Mouse (Mus musculus) lung, embryonic 14.5 days (tissue): ENCODE data around the gene Serpinf1. TPM values are rescaled to one million over a fixed set of nuclear protein-coding genes. Genes with fewer than 3 reads are reported as not detected.

Source experiments
- ATAC-seq: fragments of 200-750 bp; cut with Nextera tagmentation; 2 replicates; pipeline ENCODE4 v1.8.0; 2017; ENCODE audit warnings: mild to moderate bottlenecking, moderate TSS enrichment, moderate library complexity; ENCODE audit not compliant: insufficient read depth
- DNase-seq: peaks from one replicate; pipeline ENCODE4 v3.0.0-alpha.2; 2015
- H3K27ac ChIP-seq: fragments of 300-500 bp; sonication (generic); 2 replicates; pipeline ENCODE4 v1.5.1; 2014; ENCODE audit warnings: low read depth, mild to moderate bottlenecking, moderate library complexity
- H3K27me3 ChIP-seq: fragments of 300-500 bp; sonication (generic); 2 replicates; pipeline ENCODE4 v1.6.1; 2014; ENCODE audit warnings: low read length, control low read depth; ENCODE audit not compliant: insufficient read depth
- H3K36me3 ChIP-seq: fragments of 300-500 bp; sonication (generic); 2 replicates; pipeline ENCODE4 v1.6.1; 2014; ENCODE audit warnings: control low read depth; ENCODE audit not compliant: insufficient read depth
- H3K4me1 ChIP-seq: fragments of 300-500 bp; sonication (generic); 2 replicates; pipeline ENCODE4 v1.6.1; 2014; ENCODE audit warnings: antibody characterized with exemption, control low read depth; ENCODE audit not compliant: insufficient read depth
- H3K4me2 ChIP-seq: fragments of 300-500 bp; sonication (generic); 2 replicates; pipeline ENCODE4 v1.6.1; 2014; ENCODE audit warnings: mild to moderate bottlenecking
- H3K4me3 ChIP-seq: fragments of 300-500 bp; sonication (generic); 2 replicates; pipeline ENCODE4 v1.5.1; 2014; ENCODE audit warnings: low read depth, low read length
- H3K9ac ChIP-seq: fragments of 300-500 bp; sonication (generic); 2 replicates; pipeline ENCODE4 v1.6.1; 2014
- H3K9me3 ChIP-seq: fragments of 300-500 bp; sonication (generic); 2 replicates; pipeline ENCODE4 v1.6.1; 2016; ENCODE audit warnings: low read depth, low read length, control low read depth
- CTCF ChIP-seq: IDR thresholded peaks from 2 replicates; pipeline ENCODE4 v1.5.1; 2016; ENCODE audit warnings: antibody characterized with exemption, low read depth
- WGBS: fragments of 180-500 bp; shearing (Covaris S2); extraction: QIAGEN DNeasy Blood & Tissue Kit; methylation state at CpG from one replicate; pipeline ENCODE4 v1.1.7; 2014; 5-methylcytosine and 5-hydroxymethylcytosine counted together
- polyA plus RNA-seq: library from polyadenylated mRNA; unstranded; fragments of >200 nt; fragmentation: Nextera tagmentation; extraction: Ambion mirVana; gene quantifications from 2 replicates; pipeline ENCODE4 v1.2.1, GENCODE M21; 2014

Gene Serpinf1
- polyA plus RNA-seq, 1 experiment from 2014 or later, result 41.7 TPM

GRCm38 (mm10) chr11:75421375-75422012 is 1.0 kb downstream of the Serpinf1 start:
- ATAC-seq (peak; percentile 38; the same call in 1 of the 2 replicates), DNase-seq (peak; percentile 13)
- Histone ChIP-seq H3K4me2 (peak overlapping the region; percentile 59), H3K4me1 (no peaks in the 10 kb centered on the region; the same call in 1 of the 2 replicates), H3K4me3 (peak overlapping the region; percentile 34), H3K9ac (peak overlapping the region; percentile 43), H3K9me3 (no peaks in the 10 kb centered on the region), H3K36me3 (no peaks in the 10 kb centered on the region), H3K27me3 (no peaks in the 10 kb centered on the region), H3K27ac (no peak overlapping the region)
- TF ChIP-seq CTCF, result no peak
- WGBS, result 47% methylated on average over 6 of the region's 6 CpGs

DNA sequence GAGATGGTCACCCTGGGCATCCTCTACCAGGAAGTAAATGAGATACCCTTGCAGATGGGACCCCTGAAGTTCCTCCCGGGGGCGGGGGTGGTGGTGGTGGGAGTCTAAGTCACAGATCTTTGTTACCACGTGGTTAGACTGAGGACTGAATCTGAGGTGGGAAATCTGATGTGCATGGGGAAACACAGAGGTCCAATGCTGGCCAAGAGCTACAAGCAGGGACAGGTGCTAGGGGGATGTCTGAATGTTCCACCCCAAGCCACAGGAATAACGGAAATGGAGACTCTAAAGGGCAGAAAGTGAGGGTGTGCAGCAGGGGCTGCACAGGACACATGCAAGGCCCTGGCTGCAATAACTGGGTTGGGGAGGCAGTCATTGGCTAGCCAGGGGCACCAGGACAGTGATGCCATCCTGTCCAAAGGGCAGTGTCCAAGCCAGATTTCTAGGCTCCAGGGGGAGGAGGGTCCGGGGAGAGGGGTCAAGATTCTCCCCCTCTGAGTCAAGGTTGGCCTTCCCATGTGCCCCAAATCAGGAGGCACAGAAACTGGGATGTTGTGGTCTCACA is 1.6 kb downstream of the Serpinf1 start:
- H3K27me3 ChIP-seq, result no peaks in the 10 kb centered on the region
- H3K36me3 ChIP-seq, result no peaks in the 10 kb centered on the region
- no peak for ATAC-seq
- DNase-seq, result no peak
- no peaks in the 10 kb centered on the region; the same call in 1 of the 2 replicates for H3K4me1 ChIP-seq
- no peaks in the 10 kb centered on the region for H3K9me3 ChIP-seq
- no peak overlapping the region for H3K4me3 ChIP-seq
- no peak overlapping the region for H3K27ac ChIP-seq
- peak overlapping the region; percentile 59; the same call in 1 of the 2 replicates for H3K4me2 ChIP-seq
- H3K9ac ChIP-seq, result no peak overlapping the region
- WGBS, result 59% methylated on average over 5 of the region's 5 CpGs
- no peak for TF ChIP-seq CTCF

DNA sequence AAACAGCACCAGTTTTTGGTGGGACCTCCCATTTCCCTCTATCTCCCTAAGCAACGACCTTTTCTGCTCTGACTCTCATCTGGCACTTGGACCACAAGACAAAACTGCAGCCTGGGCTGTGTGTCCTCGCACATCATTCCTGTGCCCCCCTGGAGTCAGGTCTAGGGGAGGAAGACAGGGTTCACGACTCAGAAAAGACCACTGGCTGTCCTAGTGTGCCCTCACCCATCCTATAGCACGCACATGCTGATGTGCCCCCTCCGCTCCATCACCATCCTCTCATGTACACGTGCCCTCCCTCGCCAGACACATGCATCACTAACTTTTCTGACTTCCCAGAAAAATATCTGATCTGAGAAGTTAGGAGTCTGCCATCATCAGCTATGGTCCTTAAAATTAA is 2.5 kb downstream of the Serpinf1 start:
- no peak overlapping the region for H3K9ac ChIP-seq

GRCm38 (mm10) chr11:75415994-75416393 is 6.5 kb downstream of the Serpinf1 start:
- Histone ChIP-seq H3K4me3 (no peak overlapping the region), H3K27ac (no peak overlapping the region), H3K27me3 (no peaks in the 10 kb centered on the region), H3K4me1 (no peaks in the 10 kb centered on the region), H3K36me3 (no peaks in the 10 kb centered on the region), H3K9ac (no peak overlapping the region), H3K4me2 (no peak overlapping the region), H3K9me3 (no peaks in the 10 kb centered on the region)
- no peak for DNase-seq
- no peak for ATAC-seq
- 65% methylated on average over 13 of the region's 13 CpGs for WGBS
- TF ChIP-seq CTCF, result no peak

More for the DNA sequence above, 2.5 kb downstream of the Serpinf1 start:
- no peak for DNase-seq
- H3K27me3 ChIP-seq, result no peaks in the 10 kb centered on the region
- TF ChIP-seq CTCF, result no peak
- H3K36me3 ChIP-seq, result no peaks in the 10 kb centered on the region
- no peak overlapping the region for H3K27ac ChIP-seq
- 78% methylated on average over 7 of the region's 7 CpGs for WGBS
- no peaks in the 10 kb centered on the region; the same call in 1 of the 2 replicates for H3K4me1 ChIP-seq
- H3K9me3 ChIP-seq, result no peaks in the 10 kb centered on the region
- no peak overlapping the region for H3K4me3 ChIP-seq
- ATAC-seq, result no peak
- no peak overlapping the region for H3K4me2 ChIP-seq

- Histone ChIP-seq H3K27ac (no peak overlapping the region), H3K36me3 (no peaks in the 10 kb centered on the region), H3K27me3 (no peaks in the 10 kb centered on the region), H3K9me3 (no peaks in the 10 kb centered on the region), H3K4me2 (no peak overlapping the region), H3K4me1 (no peaks in the 10 kb centered on the region), H3K9ac (no peak overlapping the region), H3K4me3 (no peak overlapping the region)
- ATAC-seq (no peak), DNase-seq (peak; percentile 17)
- WGBS, result 51% methylated on average over 7 of the region's 7 CpGs
- no peak for TF ChIP-seq CTCF
Observed at GRCm38 (mm10) chr11:75415096-75415495, 7.4 kb downstream of the Serpinf1 start.

DNA sequence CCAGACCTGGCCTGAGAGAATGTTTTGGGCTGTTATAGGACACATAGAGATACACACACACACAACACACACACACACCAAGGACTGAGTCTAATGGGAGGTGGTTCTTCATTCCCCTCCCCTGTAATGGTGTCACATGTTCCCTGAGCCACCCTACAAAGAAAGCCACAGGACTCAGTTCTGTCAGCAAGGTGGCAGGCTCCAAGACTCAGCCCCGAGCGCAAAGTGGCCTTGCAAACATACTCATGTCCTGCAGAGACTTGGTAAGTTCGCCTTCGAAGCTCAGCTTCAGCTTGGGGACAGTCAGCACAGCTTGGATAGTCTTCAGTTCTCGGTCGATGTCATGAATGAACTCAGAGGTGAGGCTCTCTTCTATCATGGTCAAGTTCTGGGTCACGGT is 11.9 kb downstream of the Serpinf1 start:
- H3K9ac ChIP-seq, result no peak overlapping the region
- H3K27me3 ChIP-seq, result no peaks in the 10 kb centered on the region
- no peak overlapping the region for H3K4me3 ChIP-seq
- 80% methylated on average over 7 of the region's 7 CpGs for WGBS
- no peak for TF ChIP-seq CTCF
- H3K36me3 ChIP-seq, result peaks cover 2% of the 10 kb centered on the region; the same call in 1 of the 2 replicates
- DNase-seq, result no peak
- no peak overlapping the region for H3K4me2 ChIP-seq
- H3K4me1 ChIP-seq, result no peaks in the 10 kb centered on the region
- no peak for ATAC-seq
- no peak overlapping the region for H3K27ac ChIP-seq
- no peaks in the 10 kb centered on the region for H3K9me3 ChIP-seq

DNA sequence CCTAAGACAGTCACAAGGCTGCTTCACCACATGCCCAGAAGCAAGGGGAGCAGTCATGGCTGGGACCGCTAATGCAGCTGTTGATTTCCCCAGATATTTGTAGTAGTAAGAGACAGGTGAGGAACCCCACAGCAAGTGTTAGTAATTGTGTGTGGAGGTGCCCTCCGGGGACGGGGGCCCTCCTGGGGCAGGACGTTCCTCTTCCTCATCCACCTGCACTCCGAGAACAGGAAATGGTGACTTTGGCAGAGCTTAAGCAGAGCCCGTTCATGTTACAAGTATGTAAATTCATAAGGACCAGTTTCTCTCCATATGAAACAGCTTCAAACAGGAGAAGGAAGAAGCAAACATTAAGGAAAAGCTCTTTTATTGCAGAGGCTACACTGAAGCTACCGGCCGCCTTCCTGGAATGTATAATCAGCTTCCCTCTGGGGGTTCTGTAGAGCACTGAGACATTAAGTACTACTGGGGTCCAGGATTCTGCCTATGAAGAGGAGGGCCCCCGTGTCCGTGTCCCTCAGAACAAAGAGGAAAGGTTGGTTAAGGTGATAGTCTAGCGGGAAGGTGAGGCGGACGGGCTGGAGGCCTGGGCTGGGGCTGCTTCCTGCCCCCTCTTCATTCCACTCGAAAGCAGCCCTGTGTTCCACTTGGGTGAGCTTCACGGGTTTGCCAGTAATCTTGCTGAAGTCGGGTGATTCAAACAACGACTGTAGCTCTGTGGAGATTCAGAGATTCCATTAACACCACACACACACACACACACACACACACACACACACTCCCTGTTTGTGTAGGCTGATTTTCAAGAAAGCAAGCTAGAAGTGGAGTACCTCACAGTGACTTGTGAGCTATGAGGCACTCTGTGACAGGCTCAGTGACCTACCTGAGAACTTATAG is 12.6 kb downstream of the Serpinf1 start:
- no peak overlapping the region for H3K4me3 ChIP-seq
- H3K9me3 ChIP-seq, result no peaks in the 10 kb centered on the region
- no peak overlapping the region for H3K27ac ChIP-seq
- H3K4me1 ChIP-seq, result no peaks in the 10 kb centered on the region
- ATAC-seq (no peak), DNase-seq (no peak)
- no peak overlapping the region for H3K9ac ChIP-seq
- 65% methylated on average over 17 of the region's 17 CpGs for WGBS
- peaks cover 3% of the 10 kb centered on the region; the same call in 1 of the 2 replicates for H3K36me3 ChIP-seq
- TF ChIP-seq CTCF, result no peak
- no peak overlapping the region for H3K4me2 ChIP-seq
- no peaks in the 10 kb centered on the region for H3K27me3 ChIP-seq
